Mouse (Mus musculus) hindbrain, embryonic 10.5 days (tissue): Measurements from ENCODE around the gene Per2. TPM values are rescaled to one million over a fixed set of nuclear protein-coding genes. Genes with fewer than 3 reads are reported as not detected.

ENCODE experiments used
- DNase-seq: peaks from one replicate; pipeline ENCODE4 v3.0.0-alpha.2; 2017; ENCODE audit warnings: low spot score
- H3K27ac ChIP-seq: fragments of 300-500 bp; sonication (generic); 2 replicates; pipeline ENCODE4 v1.5.1; 2016; ENCODE audit warnings: mild to moderate bottlenecking, moderate library complexity
- H3K27me3 ChIP-seq: fragments of 300-500 bp; sonication (generic); 2 replicates; pipeline ENCODE4 v1.6.1; 2016; ENCODE audit warnings: mild to moderate bottlenecking; ENCODE audit not compliant: poor library complexity, insufficient read depth, severe bottlenecking
- H3K36me3 ChIP-seq: fragments of 300-500 bp; sonication (generic); 2 replicates; pipeline ENCODE4 v1.6.1; 2016; ENCODE audit warnings: mild to moderate bottlenecking, moderate library complexity
- H3K4me1 ChIP-seq: fragments of 300-500 bp; sonication (generic); replicated peaks from 2 replicates; pipeline ENCODE4 v1.6.1; 2016; ENCODE audit warnings: mild to moderate bottlenecking
- H3K4me3 ChIP-seq: fragments of 300-500 bp; sonication (generic); 2 replicates; pipeline ENCODE4 v1.5.1; 2016; ENCODE audit warnings: mild to moderate bottlenecking, moderate library complexity
- H3K9me3 ChIP-seq: fragments of 300-500 bp; sonication (generic); 2 replicates; pipeline ENCODE4 v1.6.1; 2016; ENCODE audit warnings: mild to moderate bottlenecking, moderate library complexity
- WGBS: fragments of 180-500 bp; shearing (Covaris S2); methylation state at CpG from one replicate; pipeline ENCODE4 v1.1.7; 2016; 5-methylcytosine and 5-hydroxymethylcytosine counted together
- polyA plus RNA-seq: library from polyadenylated mRNA; unstranded; fragments of >200 nt; fragmentation: Nextera tagmentation; extraction: Ambion mirVana; gene quantifications from 2 replicates; pipeline ENCODE4 v1.2.1, GENCODE M21; 2016

Per2 gene
- 1.9 and 2.4 TPM in 2 replicates for polyA plus RNA-seq

GRCm38 (mm10) chr1:91459059-91459809 is at the start of gene Per2:
Gene Per2, minus strand, starts transcription at chr1:91459324.
- peak; percentile 99 for DNase-seq

GRCm38 (mm10) chr1:91504615-91505014 is 45.5 kb upstream of the Per2 start:
- DNase-seq, result no peak
- Histone ChIP-seq H3K36me3 (peaks cover 87% of the 10 kb centered on the region), H3K27me3 (no peaks in the 10 kb centered on the region), H3K27ac (no peak overlapping the region), H3K4me3 (no peak overlapping the region), H3K4me1 (no peaks in the 10 kb centered on the region), H3K9me3 (no peaks in the 10 kb centered on the region)
- WGBS, result 80% methylated on average over 3 of the region's 3 CpGs

More at GRCm38 (mm10) chr1:91459059-91459809, at the start of gene Per2:
- H3K36me3 ChIP-seq, result no peaks in the 10 kb centered on the region
- H3K27me3 ChIP-seq, result peaks cover 20% of the 10 kb centered on the region
- H3K4me3 ChIP-seq, result peak within 1 kb of the TSS; percentile 78
- peak within 1 kb of the TSS; percentile 82 for H3K27ac ChIP-seq
- under 1% methylated on average over 91 of the region's 91 CpGs for WGBS
- H3K9me3 ChIP-seq, result no peaks in the 10 kb centered on the region
- peaks cover 62% of the 10 kb centered on the region for H3K4me1 ChIP-seq

GRCm38 (mm10) chr1:91498579-91498978 is 39.5 kb upstream of the Per2 start:
- Histone ChIP-seq H3K27ac (no peak overlapping the region), H3K36me3 (peaks cover 47% of the 10 kb centered on the region), H3K9me3 (no peaks in the 10 kb centered on the region), H3K4me3 (no peak overlapping the region), H3K4me1 (peaks cover 23% of the 10 kb centered on the region), H3K27me3 (no peaks in the 10 kb centered on the region)
- WGBS, result 96% methylated on average over 6 of the region's 6 CpGs
- DNase-seq, result no peak

- no peaks in the 10 kb centered on the region for H3K9me3 ChIP-seq
- WGBS, result 57% methylated on average over 5 of the region's 5 CpGs
- peaks cover 23% of the 10 kb centered on the region for H3K4me1 ChIP-seq
- H3K27me3 ChIP-seq, result no peaks in the 10 kb centered on the region
- 0 out of 2 replicates have a peak overlapping the region, but pooled peaks have one; percentile 90 for H3K27ac ChIP-seq
- H3K4me3 ChIP-seq, result peak overlapping the region; percentile 95
- H3K36me3 ChIP-seq, result peaks cover 16% of the 10 kb centered on the region
- DNase-seq, result no peak
These were observed 36.2 kb upstream of the Per2 start for GRCm38 (mm10) chr1:91495321-91495720.

- peak; percentile 94 for DNase-seq
- H3K36me3 ChIP-seq, result peaks cover 9% of the 10 kb centered on the region
- no peaks in the 10 kb centered on the region for H3K27me3 ChIP-seq
- under 1% methylated on average over 79 of the region's 79 CpGs for WGBS
- peaks cover 23% of the 10 kb centered on the region for H3K4me1 ChIP-seq
- H3K9me3 ChIP-seq, result no peaks in the 10 kb centered on the region
- H3K27ac ChIP-seq, result peak within 1 kb of the TSS; percentile 90
- peak within 1 kb of the TSS; percentile 95 for H3K4me3 ChIP-seq
These were observed 35.5 kb upstream of the Per2 start, which contains the start of gene Traf3ip1 for GRCm38 (mm10) chr1:91494457-91495140. Gene Traf3ip1, plus strand, starts transcription at chr1:91494647.

- peak overlapping the region; percentile 95 for H3K4me3 ChIP-seq
- no peak overlapping the region for H3K27ac ChIP-seq
- no peaks in the 10 kb centered on the region for H3K27me3 ChIP-seq
- H3K9me3 ChIP-seq, result no peaks in the 10 kb centered on the region
- H3K4me1 ChIP-seq, result peaks cover 23% of the 10 kb centered on the region
- DNase-seq, result no peak
- 44% methylated on average over 3 of the region's 3 CpGs for WGBS
- 0 out of 2 replicates have a peak, but pooled peaks cover 5% of the 10 kb centered on the region for H3K36me3 ChIP-seq
These were observed 34.8 kb upstream of the Per2 start for GRCm38 (mm10) chr1:91493938-91494337.

- Histone ChIP-seq H3K27me3 (no peaks in the 10 kb centered on the region), H3K36me3 (no peaks in the 10 kb centered on the region), H3K27ac (no peak overlapping the region), H3K9me3 (no peaks in the 10 kb centered on the region), H3K4me1 (peaks cover 23% of the 10 kb centered on the region), H3K4me3 (no peak overlapping the region)
- WGBS, result 22% methylated on average over 2 of the region's 2 CpGs
- no peak for DNase-seq
These were observed 33.6 kb upstream of the Per2 start for GRCm38 (mm10) chr1:91492740-91493139.

GRCm38 (mm10) chr1:91490322-91490721 is 31.2 kb upstream of the Per2 start:
- Histone ChIP-seq H3K9me3 (no peaks in the 10 kb centered on the region), H3K36me3 (no peaks in the 10 kb centered on the region), H3K4me3 (no peak overlapping the region), H3K27ac (no peak overlapping the region), H3K27me3 (no peaks in the 10 kb centered on the region), H3K4me1 (peaks cover 13% of the 10 kb centered on the region)
- 85% methylated on average over 1 of the region's 1 CpGs for WGBS
- no peak for DNase-seq

GRCm38 (mm10) chr1:91486165-91486564 is 27.0 kb upstream of the Per2 start:
- Histone ChIP-seq H3K9me3 (no peaks in the 10 kb centered on the region), H3K36me3 (no peaks in the 10 kb centered on the region), H3K4me3 (no peak overlapping the region), H3K4me1 (peaks cover 4% of the 10 kb centered on the region; the same call in 1 of the 2 replicates), H3K27ac (no peak overlapping the region), H3K27me3 (no peaks in the 10 kb centered on the region)
- DNase-seq, result no peak
- WGBS, result 81% methylated on average over 3 of the region's 3 CpGs

- no peaks in the 10 kb centered on the region for H3K9me3 ChIP-seq
- H3K4me3 ChIP-seq, result no peak overlapping the region
- H3K4me1 ChIP-seq, result peaks cover 4% of the 10 kb centered on the region; the same call in 1 of the 2 replicates
- no peak overlapping the region for H3K27ac ChIP-seq
- 79% methylated on average over 3 of the region's 3 CpGs for WGBS
- DNase-seq, result no peak
- H3K27me3 ChIP-seq, result no peaks in the 10 kb centered on the region
- no peaks in the 10 kb centered on the region for H3K36me3 ChIP-seq
These were observed 26.3 kb upstream of the Per2 start for GRCm38 (mm10) chr1:91485422-91485821.

- 74% methylated on average over 5 of the region's 5 CpGs for WGBS
- H3K27ac ChIP-seq, result no peak overlapping the region
These were observed 24.9 kb upstream of the Per2 start for GRCm38 (mm10) chr1:91484011-91484346.

GRCm38 (mm10) chr1:91483304-91484010 is 24.3 kb upstream of the Per2 start:
- no peak overlapping the region for H3K4me3 ChIP-seq
- H3K4me1 ChIP-seq, result peaks cover 4% of the 10 kb centered on the region; the same call in 1 of the 2 replicates
- DNase-seq, result peak; percentile 81
- H3K9me3 ChIP-seq, result no peaks in the 10 kb centered on the region
- no peaks in the 10 kb centered on the region for H3K36me3 ChIP-seq
- no peaks in the 10 kb centered on the region for H3K27me3 ChIP-seq
- no peak overlapping the region for H3K27ac ChIP-seq
- WGBS, result 47% methylated on average over 10 of the region's 10 CpGs

More at GRCm38 (mm10) chr1:91484011-91484346, 24.9 kb upstream of the Per2 start:
- Histone ChIP-seq H3K4me1 (peaks cover 4% of the 10 kb centered on the region; the same call in 1 of the 2 replicates), H3K9me3 (no peaks in the 10 kb centered on the region), H3K4me3 (no peak overlapping the region), H3K27me3 (no peaks in the 10 kb centered on the region), H3K36me3 (no peaks in the 10 kb centered on the region)
- DNase-seq, result no peak
